ENCODE assay signal across 26 mouse cellular contexts in genomic region chr9:10233364-10233763, GRCm38 (mm10).
"Had no signal": no experiment of that assay in that cellular context is flagged by ENCODE, and none has a peak within 500 bp of the region (broad histone marks: within the 10 kb centered on the region; RNA-seq: fewer than 3 reads in every experiment).

No protein-coding gene starts in this region.

- H3K36me3 ChIP-seq: heart, embryonic 13.5 days; heart, embryonic 15.5 days; hindbrain, embryonic 12.5 days; kidney, embryonic 15.5 days; limb, embryonic 13.5 days; limb, embryonic 15.5 days; liver, embryonic 12.5 days had no signal

- ATAC-seq: hindbrain, embryonic 16.5 days; intestine, embryonic 16.5 days; liver, embryonic 12.5 days had no signal

- H3K9ac ChIP-seq: heart, embryonic 13.5 days; heart, embryonic 15.5 days; hindbrain, embryonic 12.5 days; hindbrain, embryonic 14.5 days; kidney, embryonic 15.5 days; limb, embryonic 13.5 days; limb, embryonic 15.5 days; liver, embryonic 12.5 days had no signal

- H3K4me1 ChIP-seq: heart, embryonic 13.5 days; heart, embryonic 15.5 days; kidney, embryonic 15.5 days; limb, embryonic 13.5 days; limb, embryonic 15.5 days; liver, embryonic 12.5 days had no signal

- H3K27ac ChIP-seq: heart, adult 2 months; heart, embryonic 13.5 days; heart, embryonic 15.5 days; hindbrain, embryonic 12.5 days; hindbrain, embryonic 14.5 days; kidney, embryonic 15.5 days; kidney, postnatal 0 days; limb, embryonic 13.5 days; limb, embryonic 15.5 days; liver, embryonic 12.5 days had no signal

- DNase-seq: gastrocnemius, postnatal 14 days; gastrocnemius, postnatal 36 days; heart, adult 11 months; heart, adult 2 months; heart, postnatal 14 days; heart, postnatal 36 days; kidney, adult 11 months; kidney, adult 2 months; kidney, adult 9 months; kidney, postnatal 14 days; kidney, postnatal 36 days; layer of hippocampus, adult 9-11 months; layer of hippocampus, postnatal 36 days; left cerebral cortex, postnatal 4 days had no signal

- H3K27me3 ChIP-seq: heart, embryonic 13.5 days; heart, embryonic 15.5 days; hindbrain, embryonic 12.5 days; kidney, embryonic 15.5 days; limb, embryonic 13.5 days; limb, embryonic 15.5 days; liver, embryonic 12.5 days had no signal

- H3K4me2 ChIP-seq: heart, embryonic 11.5 days; heart, embryonic 13.5 days; heart, embryonic 15.5 days; hindbrain, embryonic 12.5 days; hindbrain, embryonic 14.5 days; kidney, embryonic 15.5 days; limb, embryonic 13.5 days; limb, embryonic 15.5 days; liver, embryonic 12.5 days had no signal

- H3K4me3 ChIP-seq: heart, adult 2 months; heart, embryonic 13.5 days; heart, embryonic 15.5 days; hindbrain, embryonic 12.5 days; kidney, embryonic 15.5 days; limb, embryonic 13.5 days; limb, embryonic 15.5 days; liver, embryonic 12.5 days had no signal

- H3K9me3 ChIP-seq: heart, embryonic 13.5 days; heart, embryonic 15.5 days; hindbrain, embryonic 12.5 days; kidney, embryonic 15.5 days; limb, embryonic 15.5 days; liver, embryonic 12.5 days had no signal
